Mouse (Mus musculus) lung, adult 2 months (tissue): ENCODE results near the gene Barhl2. TPM values are rescaled to one million over a fixed set of nuclear protein-coding genes. Genes with fewer than 3 reads are reported as not detected.
A peak's percentile ranks its signal among the peaks of the same experiment; 100 is the strongest.

Experiments used
- DNase-seq: peaks from one replicate; pipeline ENCODE4 v3.0.0; 2022
- H3K4me1 ChIP-seq: fragments of 200-500 bp; 2 replicates; pipeline ENCODE4 v1.6.1; 2011; ENCODE audit warnings: low read length; ENCODE audit not compliant: control insufficient read depth, insufficient read depth
- H3K4me3 ChIP-seq: fragments of 200-500 bp; replicated peaks from 2 replicates; pipeline ENCODE3; 2011; ENCODE audit warnings: low read depth, mild to moderate bottlenecking, control low read depth, low read length; ENCODE audit errors: extremely low read depth
- CTCF ChIP-seq: fragments of 200-500 bp; IDR thresholded peaks from 2 replicates; pipeline ENCODE4 v1.5.1; 2011; ENCODE audit warnings: mild to moderate bottlenecking, low read length, control low read depth; ENCODE audit not compliant: insufficient read depth
- POLR2A ChIP-seq: fragments of 200-500 bp; IDR thresholded peaks from 2 replicates; pipeline ENCODE4 v1.6.1; 2011; ENCODE audit warnings: low read depth, mild to moderate bottlenecking, control low read depth, low read length, borderline replicate concordance; ENCODE audit errors: extremely low read depth
- WGBS: fragments of 180-500 bp; shearing (Covaris S2); methylation state at CpG from one replicate; pipeline ENCODE4 v1.1.7; 2018; 5-methylcytosine and 5-hydroxymethylcytosine counted together
- polyA plus RNA-seq: library from polyadenylated mRNA; depleted of rRNA; stranded (reverse); fragments of >200 nt; gene quantifications from 2 replicates; pipeline ENCODE4 v1.2.3, GENCODE M21; 2012

Barhl2 gene
- polyA plus RNA-seq, 1 experiment: not detected

DNA sequence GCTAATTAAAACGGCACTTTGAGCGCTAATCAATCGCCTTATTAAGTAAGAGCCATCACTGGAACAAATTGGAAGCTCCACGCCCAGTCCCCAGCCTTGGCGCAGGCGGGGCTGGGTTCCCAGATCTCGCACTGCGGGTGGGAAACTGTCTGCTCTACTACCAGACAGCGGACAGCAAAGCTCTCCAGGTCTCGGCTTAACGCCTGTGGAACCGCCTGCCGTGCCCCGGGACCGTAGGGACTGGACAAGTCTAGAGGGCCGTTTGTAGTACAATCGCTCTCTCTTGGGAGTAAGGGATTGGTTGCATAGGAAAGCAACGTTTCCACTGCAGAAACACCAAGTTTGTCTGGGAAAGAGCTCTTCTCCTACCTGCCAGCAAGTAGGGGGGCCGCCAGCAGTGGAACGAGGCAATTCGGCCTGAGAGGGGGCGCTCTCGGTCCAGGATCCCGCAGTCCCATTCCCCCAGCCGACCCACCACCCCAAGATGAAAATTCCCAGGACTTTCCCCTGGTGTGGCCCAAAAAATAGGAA is 5.8 kb upstream of the Barhl2 start:
- TF ChIP-seq CTCF (no peak), POLR2A (no peak)
- WGBS: 2% methylated on average over 25 of the region's 25 CpGs
- DNase-seq: no peak
- Histone ChIP-seq H3K4me3 (no peak overlapping the region), H3K4me1 (no peaks in the 10 kb centered on the region)

- H3K4me1 ChIP-seq: no peaks in the 10 kb centered on the region
- TF ChIP-seq CTCF (peak; percentile 63), POLR2A (no peak)
- no peak overlapping the region for H3K4me3 ChIP-seq
- 2% methylated on average over 4 of the region's 4 CpGs for WGBS
- no peak for DNase-seq
Observed at GRCm38 (mm10) chr5:106461913-106462312, 3.9 kb upstream of the Barhl2 start.

DNA sequence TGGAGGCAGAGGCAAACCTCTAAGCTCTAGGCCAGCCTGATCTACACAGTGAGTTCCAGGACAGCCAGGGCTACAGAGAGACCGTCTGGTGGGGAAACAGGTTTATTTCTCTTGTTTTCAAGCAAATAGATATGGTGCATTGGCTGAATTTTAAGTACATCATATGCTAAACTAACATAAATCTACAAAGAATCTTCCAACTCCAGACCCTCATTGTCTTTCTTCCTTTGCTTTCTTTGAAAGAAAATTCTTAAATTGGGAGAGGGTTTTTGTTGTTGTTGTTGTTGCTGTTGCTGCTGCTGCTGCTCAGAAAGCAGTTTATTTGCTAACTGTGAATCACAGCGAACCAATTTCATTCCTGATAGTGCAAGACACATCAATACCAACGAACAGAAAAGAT is 3.5 kb upstream of the Barhl2 start:
- DNase-seq: no peak
- WGBS: 10% methylated on average over 3 of the region's 3 CpGs
- no peak for TF ChIP-seq CTCF
- no peak for TF ChIP-seq POLR2A
- no peaks in the 10 kb centered on the region for H3K4me1 ChIP-seq
- no peak overlapping the region for H3K4me3 ChIP-seq

- Histone ChIP-seq H3K4me3 (no peak overlapping the region), H3K4me1 (no peaks in the 10 kb centered on the region)
- TF ChIP-seq CTCF (no peak), POLR2A (no peak)
- 5% methylated on average over 17 of the region's 17 CpGs for WGBS
- DNase-seq: no peak
Observed at GRCm38 (mm10) chr5:106460535-106460934, 2.6 kb upstream of the Barhl2 start.

GRCm38 (mm10) chr5:106460001-106460511 is 2.1 kb upstream of the Barhl2 start:
- no peak overlapping the region for H3K4me3 ChIP-seq
- no peaks in the 10 kb centered on the region for H3K4me1 ChIP-seq
- WGBS: 2% methylated on average over 22 of the region's 22 CpGs
- DNase-seq: no peak
- no peak for TF ChIP-seq POLR2A
- TF ChIP-seq CTCF: no peak

DNA sequence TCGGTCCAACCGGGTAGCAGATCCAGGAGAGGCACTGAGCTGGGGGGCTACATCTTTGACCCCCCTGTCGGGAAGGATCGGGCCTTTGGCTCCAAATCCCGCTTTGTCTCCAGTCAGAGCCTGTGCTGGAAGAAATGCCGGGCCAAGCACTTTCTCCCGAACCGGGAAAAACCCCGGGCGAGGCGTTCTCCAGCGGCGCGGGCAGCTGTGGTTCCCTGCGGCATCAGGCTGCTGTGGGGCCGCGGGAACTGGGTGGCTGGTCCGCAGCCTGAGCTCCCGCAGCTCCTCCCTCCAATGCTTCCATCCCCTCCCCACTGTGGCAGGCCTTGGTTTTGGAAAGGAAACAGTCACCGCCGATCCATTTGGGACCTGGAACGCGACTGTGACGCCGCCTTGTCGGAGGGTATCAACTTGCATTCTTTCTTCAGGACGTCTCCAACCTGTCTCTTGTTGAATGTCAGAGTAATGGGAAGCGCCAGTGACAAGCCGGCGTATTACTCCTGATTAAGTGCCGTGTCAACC is 1.2 kb upstream of the Barhl2 start:
- Histone ChIP-seq H3K4me3 (no peak overlapping the region), H3K4me1 (no peaks in the 10 kb centered on the region)
- DNase-seq: no peak
- 3% methylated on average over 31 of the region's 31 CpGs for WGBS
- no peak for TF ChIP-seq CTCF
- TF ChIP-seq POLR2A: no peak

- no peak overlapping the region for H3K4me3 ChIP-seq
- TF ChIP-seq CTCF (no peak), POLR2A (no peak)
- DNase-seq: no peak
- no peaks in the 10 kb centered on the region for H3K4me1 ChIP-seq
- WGBS: 2% methylated on average over 68 of the region's 68 CpGs
Observed at GRCm38 (mm10) chr5:106458477-106459119, 632 bp upstream of the Barhl2 start.

DNA sequence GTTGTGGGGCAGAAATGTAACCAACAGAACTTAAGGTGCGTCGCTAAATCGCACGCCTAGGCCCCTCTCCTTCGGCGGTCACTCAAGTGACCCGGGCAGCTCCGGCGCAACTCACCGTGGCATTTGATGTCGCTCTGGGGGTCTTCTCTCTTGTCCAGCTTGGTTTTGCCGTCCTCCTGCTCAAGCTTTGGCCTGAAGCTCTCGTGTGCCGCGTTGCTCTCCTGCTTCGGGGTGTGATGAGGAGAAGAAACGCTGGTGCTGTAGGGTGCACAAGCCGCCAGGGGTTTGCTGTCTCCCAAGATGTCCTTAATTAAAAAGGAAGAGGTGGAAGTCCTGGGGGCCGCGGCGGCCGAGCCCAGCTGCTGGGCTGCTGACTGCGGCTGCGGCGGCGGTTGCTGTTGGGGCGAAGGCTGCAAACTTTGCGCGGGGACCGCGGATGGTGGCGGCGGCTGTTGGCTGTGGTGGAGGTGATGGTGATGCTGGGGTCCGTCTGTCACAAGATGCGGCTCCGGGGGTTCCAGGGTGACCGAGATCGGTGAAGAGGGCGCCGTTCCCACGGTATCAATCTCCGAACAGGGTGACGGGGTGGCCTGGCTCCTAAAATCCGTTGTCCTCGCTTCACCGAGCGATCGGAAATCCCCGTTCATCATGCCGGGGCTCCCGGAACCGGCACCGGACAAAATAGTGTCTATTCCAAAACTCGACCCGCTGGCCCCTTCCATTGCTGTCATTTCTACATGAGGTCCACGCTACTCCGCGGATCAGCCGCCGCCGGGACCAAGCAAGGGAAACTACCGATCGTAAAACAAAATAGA is 648 bp downstream of the Barhl2 start:
- no peak overlapping the region for H3K4me3 ChIP-seq
- DNase-seq: no peak
- WGBS: 3% methylated on average over 63 of the region's 63 CpGs

GRCm38 (mm10) chr5:106455984-106456383 is 2.0 kb downstream of the Barhl2 start:
- TF ChIP-seq CTCF (no peak), POLR2A (no peak)
- DNase-seq: no peak
- Histone ChIP-seq H3K4me3 (no peak overlapping the region), H3K4me1 (no peaks in the 10 kb centered on the region)
- WGBS: 5% methylated on average over 7 of the region's 7 CpGs

More for the DNA sequence above, 648 bp downstream of the Barhl2 start:
- TF ChIP-seq POLR2A (no peak), CTCF (no peak)
- H3K4me1 ChIP-seq: no peaks in the 10 kb centered on the region
